Mouse (Mus musculus): ENCODE measurements at regions not wholly inside any gene's neighbourhood (a gene's known extent, or its start where the extent isn't known, plus 50 kb on each side); places are given as distances from the start of the nearest gene placed in this dataset.

- DNase-seq (ENCODE audit: low spot score in 2 of 2) = no peak
Observed at GRCm38 (mm10) chr8:86360283-86360682, 220.2 kb downstream of the Abcc12 start.

GRCm38 (mm10) chr8:86359518-86359917 is 221.0 kb downstream of the Abcc12 start:
- no peak for DNase-seq (ENCODE audit: low spot score in 2 of 2)

- DNase-seq (ENCODE audit: low spot score in 2 of 2) = no peak
Observed at GRCm38 (mm10) chr8:86353816-86354215, 226.7 kb downstream of the Abcc12 start.

GRCm38 (mm10) chr8:86351545-86352190 is 228.8 kb downstream of the Abcc12 start:
- no peak for DNase-seq (ENCODE audit: low spot score in 2 of 2)

GRCm38 (mm10) chr8:86350128-86350527 is 230.4 kb downstream of the Abcc12 start:
- DNase-seq (ENCODE audit: low spot score in 2 of 2) = no peak

- DNase-seq (ENCODE audit: low spot score in 2 of 2) = no peak
Observed at GRCm38 (mm10) chr8:86342016-86342684, 238.3 kb downstream of the Abcc12 start.

GRCm38 (mm10) chr8:86338574-86339264 is 241.8 kb downstream of the Abcc12 start:
- no peak for DNase-seq (ENCODE audit: low spot score in 2 of 2)

- DNase-seq (ENCODE audit: low spot score in 2 of 2) = no peak
Observed at GRCm38 (mm10) chr8:86331383-86331782, 249.1 kb downstream of the Abcc12 start.

GRCm38 (mm10) chr8:86328626-86329025 is 251.9 kb downstream of the Abcc12 start:
- DNase-seq (ENCODE audit: low spot score in 2 of 2) = no peak

GRCm38 (mm10) chr8:86327982-86328381 is 252.5 kb downstream of the Abcc12 start:
- DNase-seq (ENCODE audit: low spot score in 2 of 2) = no peak

GRCm38 (mm10) chr8:86325040-86325439 is 255.4 kb downstream of the Abcc12 start:
- DNase-seq (ENCODE audit: low spot score in 2 of 2) = no peak

- no peak for DNase-seq (ENCODE audit: low spot score in 2 of 2)
Observed at GRCm38 (mm10) chr8:86324542-86324941, 255.9 kb downstream of the Abcc12 start.

GRCm38 (mm10) chr8:86323823-86324222 is 256.7 kb downstream of the Abcc12 start:
- DNase-seq (ENCODE audit: low spot score in 2 of 2) = no peak

GRCm38 (mm10) chr8:86322494-86322893 is 258.0 kb downstream of the Abcc12 start:
- DNase-seq (ENCODE audit: low spot score in 2 of 2) = no peak

- DNase-seq (ENCODE audit: low spot score in 2 of 2) = no peak
Observed at GRCm38 (mm10) chr8:86320938-86321337, 259.5 kb downstream of the Abcc12 start.

- DNase-seq (ENCODE audit: low spot score in 2 of 2) = no peak
Observed at GRCm38 (mm10) chr8:86318531-86318930, 262.0 kb downstream of the Abcc12 start.

GRCm38 (mm10) chr8:86316236-86316635 is 264.2 kb downstream of the Abcc12 start:
- DNase-seq (ENCODE audit: low spot score in 2 of 2) = no peak

- DNase-seq (ENCODE audit: low spot score in 2 of 2) = no peak
Observed at GRCm38 (mm10) chr8:86309460-86309859, 271.0 kb downstream of the Abcc12 start.

- no peak for DNase-seq (ENCODE audit: low spot score in 2 of 2)
Observed at GRCm38 (mm10) chr8:86307339-86307738, 273.1 kb downstream of the Abcc12 start.

- no peak for DNase-seq (ENCODE audit: low spot score in 2 of 2)
Observed at GRCm38 (mm10) chr8:86301885-86302509, 278.5 kb downstream of the Abcc12 start.

GRCm38 (mm10) chr8:86288713-86289384 is 291.6 kb downstream of the Abcc12 start:
- DNase-seq (ENCODE audit: low spot score in 2 of 2) = no peak

- no peak for DNase-seq (ENCODE audit: low spot score in 2 of 2)
Observed at GRCm38 (mm10) chr8:86282922-86283321, 297.6 kb downstream of the Abcc12 start.
